Mouse (Mus musculus) kidney, adult 2 months (tissue): ENCODE measurements around the gene Cldn7. TPM values are rescaled to one million over a fixed set of nuclear protein-coding genes. Genes with fewer than 3 reads are reported as not detected.

ENCODE experiments used
- DNase-seq: peaks from one replicate; pipeline ENCODE4 v3.0.0; 2021
- H3K27ac ChIP-seq: fragments of 200-500 bp; 2 replicates; pipeline ENCODE4 v1.5.1; 2012; ENCODE audit warnings: low read depth, low read length, control low read depth, inconsistent platforms; ENCODE audit not compliant: insufficient read depth
- H3K27me3 ChIP-seq: fragments of 200-500 bp; replicated peaks from 2 replicates; pipeline ENCODE4 v1.6.1; 2012; ENCODE audit warnings: mild to moderate bottlenecking, moderate library complexity, low read length, inconsistent platforms; ENCODE audit not compliant: control insufficient read depth, insufficient read depth
- H3K36me3 ChIP-seq: fragments of 200-500 bp; 2 replicates; pipeline ENCODE4 v1.6.1; 2012; ENCODE audit warnings: mild to moderate bottlenecking, moderate library complexity, low read length, inconsistent platforms; ENCODE audit not compliant: control insufficient read depth, insufficient read depth
- H3K4me1 ChIP-seq: fragments of 200-500 bp; 2 replicates; pipeline ENCODE4 v1.6.1; 2011; ENCODE audit warnings: low read length; ENCODE audit not compliant: control insufficient read depth, insufficient read depth
- H3K4me3 ChIP-seq: fragments of 200-500 bp; 2 replicates; pipeline ENCODE4 v1.5.1; 2011; ENCODE audit warnings: mild to moderate bottlenecking, low read depth, low read length, control low read depth; ENCODE audit not compliant: insufficient read depth
- CTCF ChIP-seq: fragments of 200-500 bp; conservative IDR thresholded peaks from 2 replicates; pipeline ENCODE4 v1.5.1; 2011; ENCODE audit warnings: low read depth, mild to moderate bottlenecking, control low read depth, low read length, moderate library complexity, mixed read lengths; ENCODE audit not compliant: insufficient read depth, insufficient read length
- POLR2A ChIP-seq: fragments of 200-500 bp; IDR thresholded peaks from one replicate; pipeline ENCODE4 v1.6.1; 2011; ENCODE audit warnings: low read depth, low read length, control low read depth
- WGBS: fragments of 180-500 bp; shearing (Covaris S2); methylation state at CpG from one replicate; pipeline ENCODE4 v1.1.7; 2018; 5-methylcytosine and 5-hydroxymethylcytosine counted together
- polyA plus RNA-seq: library from polyadenylated mRNA; depleted of rRNA; stranded (reverse); fragments of >200 nt; gene quantifications from 2 replicates; pipeline ENCODE4 v1.2.3, GENCODE M21; 2012

The Cldn7 gene
- polyA plus RNA-seq, 1 experiment: 40.0 TPM

GRCm38 (mm10) chr11:69938401-69938979 lies 26.1 kb upstream of the Cldn7 start:
- H3K36me3 ChIP-seq: no peaks in the 10 kb centered on the region
- TF ChIP-seq POLR2A (no peak), CTCF (no peak)
- peaks cover 9% of the 10 kb centered on the region for H3K4me1 ChIP-seq
- 0 out of 2 replicates have a peak, but pooled peaks cover 1% of the 10 kb centered on the region for H3K27me3 ChIP-seq
- H3K27ac ChIP-seq: peak overlapping the region; percentile 73
- DNase-seq: peak; percentile 40
- 49% methylated on average over 9 of the region's 9 CpGs for WGBS
- H3K4me3 ChIP-seq: no peak overlapping the region

- H3K4me3 ChIP-seq: no peak overlapping the region
- no peak for TF ChIP-seq CTCF
- 63% methylated on average over 5 of the region's 5 CpGs for WGBS
- no peaks in the 10 kb centered on the region for H3K36me3 ChIP-seq
- DNase-seq: no peak
- peaks cover 9% of the 10 kb centered on the region for H3K4me1 ChIP-seq
- H3K27ac ChIP-seq: 0 out of 2 replicates have a peak overlapping the region, but pooled peaks have one; percentile 73
- 0 out of 2 replicates have a peak, but pooled peaks cover 1% of the 10 kb centered on the region for H3K27me3 ChIP-seq
Observed at GRCm38 (mm10) chr11:69939181-69939580, 25.4 kb upstream of the Cldn7 start.

GRCm38 (mm10) chr11:69939731-69940130 lies 24.8 kb upstream of the Cldn7 start:
- no peak overlapping the region for H3K4me3 ChIP-seq
- WGBS: 95% methylated on average over 17 of the region's 17 CpGs
- H3K36me3 ChIP-seq: no peaks in the 10 kb centered on the region
- peaks cover 9% of the 10 kb centered on the region for H3K4me1 ChIP-seq
- H3K27me3 ChIP-seq: 0 out of 2 replicates have a peak, but pooled peaks cover 1% of the 10 kb centered on the region
- DNase-seq: no peak
- H3K27ac ChIP-seq: no peak overlapping the region
- TF ChIP-seq POLR2A: no peak
- no peak for TF ChIP-seq CTCF

- DNase-seq: no peak
- Histone ChIP-seq H3K36me3 (no peaks in the 10 kb centered on the region), H3K4me3 (no peak overlapping the region), H3K4me1 (peaks cover 7% of the 10 kb centered on the region; the same call in 1 of the 2 replicates), H3K27ac (no peak overlapping the region), H3K27me3 (0 out of 2 replicates have a peak, but pooled peaks cover 1% of the 10 kb centered on the region)
- TF ChIP-seq POLR2A: no peak
- no peak for TF ChIP-seq CTCF
- WGBS: 84% methylated on average over 4 of the region's 4 CpGs
Observed at GRCm38 (mm10) chr11:69940962-69941361, 23.6 kb upstream of the Cldn7 start.

- Histone ChIP-seq H3K27me3 (no peaks in the 10 kb centered on the region), H3K27ac (no peak overlapping the region), H3K4me3 (no peak overlapping the region), H3K4me1 (0 out of 2 replicates have a peak, but pooled peaks cover 4% of the 10 kb centered on the region), H3K36me3 (no peaks in the 10 kb centered on the region)
- 76% methylated on average over 13 of the region's 13 CpGs for WGBS
- TF ChIP-seq CTCF: no peak
- TF ChIP-seq POLR2A: no peak
- DNase-seq: no peak
Observed at GRCm38 (mm10) chr11:69945216-69945615, 19.4 kb upstream of the Cldn7 start.

GRCm38 (mm10) chr11:69945997-69946891 lies 18.3 kb upstream of the Cldn7 start:
- WGBS: 87% methylated on average over 18 of the region's 18 CpGs
- H3K4me3 ChIP-seq: no peak overlapping the region; the same call in 1 of the 2 replicates
- DNase-seq: no peak

More at GRCm38 (mm10) chr11:69945997-69946891, 18.3 kb upstream of the Cldn7 start:
- Histone ChIP-seq H3K27me3 (no peaks in the 10 kb centered on the region), H3K4me1 (0 out of 2 replicates have a peak, but pooled peaks cover 4% of the 10 kb centered on the region), H3K27ac (peak overlapping the region; percentile 54), H3K36me3 (no peaks in the 10 kb centered on the region)
- TF ChIP-seq CTCF: no peak
- no peak for TF ChIP-seq POLR2A
